Mouse (Mus musculus) liver, embryonic 15.5 days (tissue): ENCODE measurements around the gene Zic5. TPM values are rescaled to one million over a fixed set of nuclear protein-coding genes. Genes with fewer than 3 reads are reported as not detected.
"Not testable (repeated sequence)": the region's sequence is repeated elsewhere in the genome, so short reads cannot be mapped to it uniquely, and the experiment has no call there.

Source experiments
- ATAC-seq: fragments of 200-750 bp; cut with Nextera tagmentation; 2 replicates; pipeline ENCODE4 v1.8.0; 2017; ENCODE audit warnings: moderate number of reproducible peaks, mild to moderate bottlenecking, moderate library complexity; ENCODE audit not compliant: insufficient read depth
- H3K27ac ChIP-seq: fragments of 300-500 bp; sonication (generic); replicated peaks from 2 replicates; pipeline ENCODE4 v1.5.1; 2015; ENCODE audit warnings: mild to moderate bottlenecking, inconsistent platforms
- H3K27me3 ChIP-seq: fragments of 300-500 bp; sonication (generic); 2 replicates; pipeline ENCODE4 v1.6.1; 2015; ENCODE audit warnings: mild to moderate bottlenecking, inconsistent platforms
- H3K36me3 ChIP-seq: fragments of 300-500 bp; sonication (generic); replicated peaks from 2 replicates; pipeline ENCODE4 v1.6.1; 2015; ENCODE audit warnings: moderate library complexity, mild to moderate bottlenecking, inconsistent platforms
- H3K4me1 ChIP-seq: fragments of 300-500 bp; sonication (generic); replicated peaks from 2 replicates; pipeline ENCODE4 v1.6.1; 2015; ENCODE audit warnings: inconsistent platforms
- H3K4me2 ChIP-seq: fragments of 300-500 bp; sonication (generic); 2 replicates; pipeline ENCODE4 v1.6.1; 2015; ENCODE audit warnings: moderate library complexity, mild to moderate bottlenecking, inconsistent platforms
- H3K4me3 ChIP-seq: fragments of 300-500 bp; sonication (generic); replicated peaks from 2 replicates; pipeline ENCODE4 v1.5.1; 2015; ENCODE audit warnings: mild to moderate bottlenecking, inconsistent platforms
- H3K9ac ChIP-seq: fragments of 300-500 bp; sonication (generic); 2 replicates; pipeline ENCODE4 v1.6.1; 2015; ENCODE audit warnings: moderate library complexity, mild to moderate bottlenecking, inconsistent platforms
- H3K9me3 ChIP-seq: fragments of 300-500 bp; sonication (generic); replicated peaks from 2 replicates; pipeline ENCODE4 v1.6.1; 2016; ENCODE audit warnings: inconsistent platforms
- WGBS: fragments of 180-500 bp; shearing (Covaris S2); methylation state at CpG from one replicate; pipeline ENCODE4 v1.1.7; 2015; ENCODE audit warnings: mixed read lengths; ENCODE audit not compliant: insufficient replicate concordance; 5-methylcytosine and 5-hydroxymethylcytosine counted together
- polyA plus RNA-seq: library from polyadenylated mRNA; unstranded; fragments of >200 nt; fragmentation: Nextera tagmentation; extraction: Ambion mirVana; gene quantifications from 2 replicates; pipeline ENCODE4 v1.2.1, GENCODE M21; 2015

Gene Zic5
- polyA plus RNA-seq, 1 experiment from 2014 or later: not detected

DNA sequence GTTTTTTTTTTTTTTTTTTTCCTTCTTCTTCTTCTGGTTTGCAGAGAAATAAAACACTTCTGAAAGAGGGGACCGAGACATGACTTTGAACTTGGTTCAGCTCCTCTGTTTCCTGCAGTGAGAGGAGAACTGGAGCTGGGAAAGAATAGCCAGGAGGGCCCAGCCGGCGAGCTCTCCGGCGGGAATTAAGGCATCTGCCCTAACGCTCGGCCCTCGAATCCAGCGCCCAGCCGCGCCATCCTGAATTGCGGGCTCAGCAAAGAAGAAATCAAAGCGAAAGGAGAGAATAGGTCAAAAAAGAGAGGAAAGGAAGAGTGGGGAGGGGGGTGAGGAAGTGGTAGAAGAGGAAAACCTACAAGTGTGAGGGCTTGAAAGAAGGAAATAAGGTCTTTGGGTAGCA, 6.7 kb upstream of the Zic5 start:
- no peak overlapping the region for H3K4me2 ChIP-seq
- H3K27me3 ChIP-seq: peaks cover 100% of the 10 kb centered on the region

GRCm38 (mm10) chr14:122471449-122472085, 6.1 kb upstream of the Zic5 start:
- H3K9ac ChIP-seq: no peak overlapping the region
- no peak overlapping the region for H3K27ac ChIP-seq
- H3K27me3 ChIP-seq: peaks cover 100% of the 10 kb centered on the region
- no peak for ATAC-seq
- no peak overlapping the region for H3K4me2 ChIP-seq
- no peaks in the 10 kb centered on the region for H3K9me3 ChIP-seq
- WGBS: 6% methylated on average over 31 of the region's 31 CpGs
- H3K36me3 ChIP-seq: no peaks in the 10 kb centered on the region
- H3K4me3 ChIP-seq: no peak overlapping the region
- peaks cover 15% of the 10 kb centered on the region for H3K4me1 ChIP-seq

More for the DNA sequence above, 6.7 kb upstream of the Zic5 start:
- Histone ChIP-seq H3K36me3 (no peaks in the 10 kb centered on the region), H3K4me1 (peaks cover 15% of the 10 kb centered on the region), H3K9me3 (no peaks in the 10 kb centered on the region), H3K9ac (no peak overlapping the region), H3K4me3 (no peak overlapping the region), H3K27ac (no peak overlapping the region)
- ATAC-seq: no peak
- WGBS: 1% methylated on average over 13 of the region's 13 CpGs

DNA sequence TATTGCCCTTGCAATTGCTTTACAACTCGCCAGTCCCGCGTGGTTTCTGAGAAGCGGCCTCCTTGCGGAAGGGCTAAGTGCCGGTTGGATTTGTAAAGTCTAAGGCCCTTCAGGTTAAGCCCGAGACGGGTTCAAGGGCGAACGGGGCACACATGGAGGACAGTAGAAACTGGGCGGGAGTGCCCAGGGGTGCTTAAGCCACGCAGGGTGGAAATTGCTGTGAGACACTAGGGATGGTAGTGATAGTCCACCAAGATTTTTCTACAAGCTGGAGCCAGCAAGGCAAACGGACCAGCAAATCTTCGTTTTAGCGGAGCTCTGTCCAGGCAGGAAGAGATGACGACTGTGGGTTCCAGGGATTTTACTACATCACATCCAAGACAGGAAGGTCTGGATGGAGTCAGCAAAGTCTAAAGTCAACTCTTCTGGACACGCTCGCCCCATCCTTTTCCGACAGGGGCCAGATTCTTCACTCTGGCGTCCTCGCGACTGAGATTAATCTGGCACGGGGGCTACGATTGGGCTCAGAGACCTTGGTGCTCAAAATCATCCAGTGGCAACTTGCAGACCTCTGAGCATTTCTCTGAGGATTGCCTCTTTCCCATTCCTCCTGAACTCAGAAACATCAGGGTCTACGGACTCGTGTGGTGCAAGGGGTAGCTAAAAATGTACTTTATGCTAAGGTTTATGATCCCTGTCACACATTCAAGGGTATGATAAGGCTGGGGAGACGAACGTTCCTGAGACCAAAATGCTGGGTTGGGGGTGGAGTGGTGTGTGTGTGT, 3.7 kb upstream of the Zic5 start:
- Histone ChIP-seq H3K9ac (no peak overlapping the region), H3K9me3 (no peaks in the 10 kb centered on the region), H3K27me3 (peaks cover 100% of the 10 kb centered on the region), H3K4me3 (no peak overlapping the region), H3K36me3 (no peaks in the 10 kb centered on the region), H3K4me1 (peaks cover 12% of the 10 kb centered on the region), H3K27ac (no peak overlapping the region), H3K4me2 (no peak overlapping the region)
- no peak for ATAC-seq
- WGBS: 3% methylated on average over 28 of the region's 28 CpGs

DNA sequence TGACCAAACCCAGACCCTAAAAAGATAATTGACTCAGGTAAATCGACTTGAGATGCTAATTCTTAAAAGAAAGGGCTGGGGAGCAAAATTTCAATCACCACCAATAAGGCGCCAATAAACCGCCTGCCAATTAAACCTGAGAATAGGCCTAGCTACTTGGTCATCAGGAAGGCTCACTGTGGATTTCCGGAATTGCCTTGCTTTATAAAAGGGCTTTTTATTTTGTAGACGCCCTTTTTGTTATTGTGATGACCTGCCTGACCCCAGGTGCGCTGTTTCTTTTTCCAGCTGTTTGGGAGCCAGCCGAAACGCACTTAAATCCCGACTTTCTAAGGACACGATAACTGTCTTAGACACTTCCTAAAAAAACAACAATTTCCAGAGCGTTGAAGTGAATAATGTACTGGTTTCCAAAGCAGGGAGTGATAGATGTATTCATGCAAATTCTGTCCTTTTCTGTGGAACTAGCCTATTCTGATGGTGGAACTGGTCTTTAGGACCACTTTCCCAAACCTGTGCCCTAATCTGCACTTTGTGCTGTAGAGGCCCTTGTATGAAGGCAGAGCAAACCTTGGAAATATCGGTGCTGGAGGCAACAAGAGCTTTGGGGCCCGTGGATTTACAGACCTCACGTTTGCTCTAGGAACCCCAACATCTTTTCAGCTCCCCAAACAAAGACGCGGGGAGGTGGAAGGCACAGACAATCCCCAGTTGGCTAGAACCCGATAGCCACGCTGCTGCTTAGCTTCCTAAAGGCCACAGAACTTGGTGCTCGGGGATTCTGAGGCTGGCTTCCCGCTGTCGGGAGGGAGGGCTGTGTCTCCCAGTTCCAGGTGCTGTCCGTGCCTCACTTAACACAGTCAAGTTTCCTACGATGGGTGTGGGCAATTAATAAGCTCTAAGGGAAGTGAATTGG, 2.7 kb upstream of the Zic5 start:
- no peak overlapping the region for H3K4me2 ChIP-seq
- H3K36me3 ChIP-seq: no peaks in the 10 kb centered on the region
- no peaks in the 10 kb centered on the region for H3K9me3 ChIP-seq
- H3K4me1 ChIP-seq: peaks cover 14% of the 10 kb centered on the region
- 4% methylated on average over 23 of the region's 23 CpGs for WGBS
- H3K27me3 ChIP-seq: peaks cover 100% of the 10 kb centered on the region
- no peak overlapping the region for H3K4me3 ChIP-seq
- no peak for ATAC-seq
- no peak overlapping the region for H3K27ac ChIP-seq
- no peak overlapping the region for H3K9ac ChIP-seq

DNA sequence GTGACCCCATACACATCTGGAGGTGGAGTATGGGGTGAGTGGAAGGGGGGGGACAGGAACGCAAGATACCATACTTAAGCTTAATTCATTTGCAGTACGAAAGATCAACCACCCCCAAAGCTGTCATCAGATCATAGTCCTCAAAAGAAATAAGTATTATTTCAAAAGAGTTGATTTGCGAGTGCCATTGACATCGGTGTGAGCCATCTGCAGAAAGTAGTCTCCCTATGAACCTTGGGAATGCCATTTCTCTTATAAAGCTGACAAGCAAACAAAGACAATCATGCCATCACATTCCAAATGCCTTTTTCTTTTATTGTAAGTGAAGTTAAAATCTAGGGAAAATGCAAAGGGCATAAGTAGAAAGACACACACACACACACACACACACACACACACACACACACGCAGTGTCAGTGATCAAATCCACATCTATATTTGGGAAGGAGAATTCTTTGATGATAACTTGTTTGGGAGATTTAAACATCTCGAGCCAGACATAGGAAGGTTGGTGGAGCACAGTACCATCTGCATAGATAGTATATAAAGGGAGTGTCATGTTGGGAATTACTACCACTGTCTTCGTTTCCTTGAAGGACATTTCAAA, 1.4 kb upstream of the Zic5 start:
- H3K36me3 ChIP-seq: no peaks in the 10 kb centered on the region
- no peak overlapping the region for H3K4me2 ChIP-seq
- H3K4me1 ChIP-seq: peaks cover 14% of the 10 kb centered on the region
- H3K27me3 ChIP-seq: peaks cover 100% of the 10 kb centered on the region
- no peak overlapping the region for H3K9ac ChIP-seq
- no peak overlapping the region for H3K4me3 ChIP-seq
- 44% methylated on average over 7 of the region's 7 CpGs for WGBS
- no peaks in the 10 kb centered on the region for H3K9me3 ChIP-seq
- no peak for ATAC-seq
- H3K27ac ChIP-seq: no peak overlapping the region

GRCm38 (mm10) chr14:122465931-122466490, 534 bp upstream of the Zic5 start:
- H3K36me3 ChIP-seq: no peaks in the 10 kb centered on the region
- 16% methylated on average over 13 of the region's 13 CpGs for WGBS
- no peak for ATAC-seq
- no peak overlapping the region for H3K27ac ChIP-seq
- no peak overlapping the region for H3K4me3 ChIP-seq
- peaks cover 14% of the 10 kb centered on the region for H3K4me1 ChIP-seq
- no peak overlapping the region for H3K9ac ChIP-seq
- H3K27me3 ChIP-seq: peaks cover 98% of the 10 kb centered on the region
- no peak overlapping the region for H3K4me2 ChIP-seq
- H3K9me3 ChIP-seq: no peaks in the 10 kb centered on the region

DNA sequence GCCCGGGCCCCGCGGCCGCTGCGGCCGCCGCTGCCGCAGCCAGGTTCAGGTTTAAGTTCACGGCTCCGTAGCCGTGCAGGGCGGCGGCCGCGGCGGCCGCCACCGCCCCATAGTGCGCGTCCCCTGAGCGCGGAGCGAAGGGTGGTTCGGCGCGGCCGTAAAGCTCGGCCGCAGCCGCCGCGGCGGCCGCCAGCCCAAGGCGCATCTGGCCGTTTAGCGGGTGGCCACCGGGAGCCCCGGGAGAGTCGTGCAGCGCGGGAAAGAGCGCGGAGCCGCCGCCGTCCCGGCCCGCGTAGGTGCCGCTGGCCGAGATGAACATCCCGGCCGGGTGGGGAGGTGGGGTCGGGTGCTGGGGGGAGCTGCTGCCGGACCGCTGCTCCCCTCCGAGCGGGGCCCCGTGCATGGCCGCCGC, 1.1 kb downstream of the Zic5 start:
- no peak for ATAC-seq
- H3K4me2 ChIP-seq: peak overlapping the region; percentile 74
- peaks cover 14% of the 10 kb centered on the region for H3K4me1 ChIP-seq
- no peaks in the 10 kb centered on the region for H3K36me3 ChIP-seq
- WGBS: under 1% methylated on average over 60 of the region's 62 CpGs
- peaks cover 94% of the 10 kb centered on the region for H3K27me3 ChIP-seq
- no peak overlapping the region for H3K27ac ChIP-seq
- peak overlapping the region; percentile 49 for H3K4me3 ChIP-seq
- H3K9me3 ChIP-seq: no peaks in the 10 kb centered on the region
- H3K9ac ChIP-seq: no peak overlapping the region

DNA sequence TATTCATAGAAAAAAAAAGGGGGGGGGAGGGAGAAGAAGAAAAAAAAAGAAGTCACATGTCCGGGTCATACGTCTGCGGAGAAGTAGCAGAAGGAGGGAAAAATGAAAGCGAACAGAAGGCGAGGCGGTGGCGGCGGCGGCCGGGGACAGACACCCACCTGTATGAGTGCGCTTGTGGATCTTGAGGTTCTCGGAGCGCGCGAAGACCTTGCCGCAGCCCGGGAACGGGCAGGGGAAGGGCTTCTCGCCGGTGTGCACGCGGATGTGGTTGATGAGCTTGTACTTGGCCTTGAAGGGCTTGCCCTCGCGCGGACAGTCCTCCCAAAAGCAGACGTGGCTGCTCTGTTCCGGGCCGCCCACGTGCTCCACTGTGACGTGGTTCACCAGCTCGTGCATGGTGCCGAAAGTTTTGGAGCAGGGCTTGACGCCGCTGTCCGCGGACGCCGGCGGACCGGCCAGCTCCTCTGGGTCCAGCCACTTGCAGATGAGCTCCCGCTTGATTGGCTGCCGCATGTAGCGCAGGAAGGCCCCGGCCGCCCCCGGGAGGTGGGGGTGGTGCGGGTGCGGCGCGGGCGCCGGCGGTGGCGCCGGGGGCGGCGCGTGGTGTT, 1.6 kb downstream of the Zic5 start:
- not testable (repeated sequence) for H3K9ac ChIP-seq, H3K27ac ChIP-seq

DNA sequence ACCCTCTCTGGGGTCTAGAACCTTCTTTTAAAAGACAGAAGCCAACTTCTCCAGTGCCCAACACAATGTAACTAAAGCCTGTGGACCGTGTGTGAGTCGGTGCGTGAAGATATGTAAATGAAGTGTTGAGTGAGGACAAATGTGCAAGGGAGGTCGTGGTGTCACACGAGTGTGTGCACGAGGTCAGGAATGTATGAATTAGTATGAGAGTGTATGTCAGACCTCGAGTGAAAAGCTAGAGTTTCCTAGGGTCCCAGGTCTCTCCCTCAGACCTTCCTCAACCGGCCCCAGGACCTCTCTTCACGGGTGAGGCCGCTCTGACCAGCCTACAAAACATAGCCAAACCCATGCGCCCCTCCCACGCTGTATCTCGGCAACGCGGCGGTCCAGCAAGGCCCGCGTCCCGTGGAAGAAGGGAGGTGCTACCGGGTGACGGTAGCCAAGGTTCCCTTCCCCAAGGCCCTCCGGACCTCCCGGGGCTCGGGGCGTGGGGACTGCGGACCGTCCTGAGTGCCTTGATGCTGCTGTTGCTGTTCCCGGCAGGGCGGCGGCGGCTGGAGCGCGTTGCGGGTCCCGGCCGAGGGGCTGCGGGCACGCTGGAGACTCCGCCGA, 2.3 kb downstream of the Zic5 start:
- Histone ChIP-seq H3K36me3 (no peaks in the 10 kb centered on the region), H3K4me3 (peak overlapping the region; percentile 49), H3K27me3 (peaks cover 82% of the 10 kb centered on the region), H3K9me3 (no peaks in the 10 kb centered on the region), H3K9ac (no peak overlapping the region), H3K4me2 (peak overlapping the region; percentile 74), H3K27ac (no peak overlapping the region), H3K4me1 (peaks cover 14% of the 10 kb centered on the region)
- WGBS: 2% methylated on average over 40 of the region's 40 CpGs
- no peak for ATAC-seq

More for the DNA sequence above, 1.6 kb downstream of the Zic5 start:
- peak overlapping the region; percentile 74 for H3K4me2 ChIP-seq
- under 1% methylated on average over 58 of the region's 58 CpGs for WGBS
- H3K4me3 ChIP-seq: peak overlapping the region; percentile 49
- H3K9me3 ChIP-seq, ATAC-seq, H3K36me3 ChIP-seq: not testable (repeated sequence)
- H3K4me1 ChIP-seq: peaks cover 14% of the 10 kb centered on the region
- peaks cover 88% of the 10 kb centered on the region for H3K27me3 ChIP-seq

DNA sequence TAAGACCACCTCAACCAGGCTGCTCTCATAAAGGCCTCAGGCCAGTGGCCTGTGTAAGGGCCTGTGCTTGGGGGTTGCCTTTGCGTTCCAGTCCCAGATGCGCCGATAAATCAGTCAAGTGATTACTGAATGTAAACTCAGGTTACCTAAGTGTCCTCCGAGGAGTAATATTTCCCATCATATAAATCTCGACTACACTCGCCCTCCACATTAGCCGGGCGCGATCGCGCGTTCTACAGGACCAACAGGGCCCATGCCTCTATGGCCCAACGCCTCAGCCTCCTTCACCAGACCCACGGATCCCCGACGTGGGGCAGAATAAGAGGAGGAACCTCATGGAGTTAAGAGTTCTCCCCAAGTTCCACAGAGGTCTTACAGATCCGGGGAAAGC, 2.8 kb downstream of the Zic5 start:
- Histone ChIP-seq H3K9ac (no peak overlapping the region), H3K36me3 (no peaks in the 10 kb centered on the region), H3K4me3 (no peak overlapping the region), H3K27ac (no peak overlapping the region), H3K4me2 (no peak overlapping the region), H3K27me3 (peaks cover 77% of the 10 kb centered on the region), H3K4me1 (peaks cover 14% of the 10 kb centered on the region), H3K9me3 (no peaks in the 10 kb centered on the region)
- 19% methylated on average over 17 of the region's 17 CpGs for WGBS
- no peak for ATAC-seq
